Comparison of ENCODE assay signal across 8 mouse cellular contexts in the genomic region with DNA sequence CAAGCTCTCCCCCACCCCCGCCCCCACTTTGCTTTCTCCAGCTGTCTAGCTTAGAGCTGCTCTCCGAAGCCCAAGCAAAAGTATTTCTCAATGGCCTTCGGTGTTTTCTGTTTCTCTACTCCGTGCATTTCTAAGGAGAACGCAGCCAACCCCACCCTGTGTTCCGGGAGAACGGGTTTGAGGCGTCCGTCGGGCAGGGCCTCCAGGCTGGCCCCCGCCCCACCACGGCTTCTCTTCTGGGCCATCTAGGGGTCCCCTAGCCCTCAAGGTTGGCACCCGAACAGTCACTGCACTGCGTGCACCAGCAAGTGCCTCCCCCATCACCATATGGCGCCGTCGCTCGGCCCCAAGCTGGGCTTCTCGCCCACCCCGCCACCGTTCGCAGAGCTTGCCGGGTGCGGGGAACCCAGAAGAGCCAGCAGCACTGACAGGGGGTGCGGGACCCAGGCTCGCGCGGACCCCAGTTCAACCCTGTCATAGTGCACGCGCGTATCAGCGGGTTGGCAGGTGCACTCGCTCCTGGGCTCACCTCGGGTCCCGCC. TPM values are rescaled to one million over a fixed set of nuclear protein-coding genes. Genes with fewer than 3 reads are reported as not detected.
DNase-seq lines count a peak whose midpoint lies in the region; TF ChIP-seq lines count a peak whose summit lies in the region.

No protein-coding gene starts in this region.

- TF ChIP-seq POLR2A in bone marrow, adult 2 months (IDR thresholded peaks at IDR 0.05; ENCODE audit: borderline replicate concordance, control insufficient read depth, low read depth, low read length): no peak
- no peak for TF ChIP-seq POLR2A in lung, adult 2 months (IDR thresholded peaks at IDR 0.05; ENCODE audit: borderline replicate concordance, extremely low read depth, low read depth, low read length)

- H3K27me3 ChIP-seq in heart, embryonic 10.5 days (ENCODE audit: insufficient read depth, poor library complexity, severe bottlenecking): peaks cover 37% of the 10 kb centered on the region

- peak; percentile 6 for DNase-seq in embryo, embryonic 10.5 days (ENCODE audit: low spot score)
- no peak for DNase-seq in embryo, embryonic 11 days
- DNase-seq in heart, embryonic 10.5 days (ENCODE audit: low spot score): no peak
- peak; percentile 73 to 78 for DNase-seq in layer of hippocampus, postnatal 10 days (ENCODE audit: low spot score in 2 of 2)
- DNase-seq in lung, adult 2 months: peak; percentile 52
- DNase-seq in right cerebral cortex, adult 18-20 months: peak; percentile 86
- DNase-seq in T-cell, adult 2 months (ENCODE audit: low spot score): no peak

- peaks cover 4% of the 10 kb centered on the region; the same call in 1 of the 2 replicates for H3K4me1 ChIP-seq in bone marrow, adult 2 months (ENCODE audit: control insufficient read depth, insufficient read depth, low read length)
- peaks cover 9% of the 10 kb centered on the region for H3K4me1 ChIP-seq in heart, embryonic 10.5 days
- peaks cover 4% of the 10 kb centered on the region for H3K4me1 ChIP-seq in lung, adult 2 months (ENCODE audit: control insufficient read depth, insufficient read depth, low read length)

- 2% methylated on average over 35 of the region's 35 CpGs for WGBS in bone marrow, adult 2 months
- 2% methylated on average over 35 of the region's 35 CpGs for WGBS in heart, embryonic 10.5 days
- WGBS in lung, adult 2 months: 2% methylated on average over 35 of the region's 35 CpGs

- H3K9me3 ChIP-seq in heart, embryonic 10.5 days: no peaks in the 10 kb centered on the region

- TF ChIP-seq CTCF in bone marrow, adult 2 months (IDR thresholded peaks at IDR 0.05; ENCODE audit: control insufficient read depth, insufficient read depth, low read length): no peak
- no peak for TF ChIP-seq CTCF in lung, adult 2 months (IDR thresholded peaks at IDR 0.05; ENCODE audit: insufficient read depth, low read length)

- no peaks in the 10 kb centered on the region; the same call in 1 of the 2 replicates for H3K36me3 ChIP-seq in heart, embryonic 10.5 days

- H3K27ac ChIP-seq in bone marrow, adult 2 months (ENCODE audit: control insufficient read depth, insufficient read depth, low read depth, low read length, poor library complexity): peak overlapping the region; percentile 81
- H3K27ac ChIP-seq in heart, embryonic 10.5 days: peak overlapping the region; percentile 80

- H3K4me3 ChIP-seq in bone marrow, adult 2 months (replicated peaks; ENCODE audit: control insufficient read depth, low read depth, low read length): peak overlapping the region; percentile 94
- peak overlapping the region; percentile 84 for H3K4me3 ChIP-seq in heart, embryonic 10.5 days
- H3K4me3 ChIP-seq in lung, adult 2 months (replicated peaks; ENCODE audit: extremely low read depth, low read depth, low read length): peak overlapping the region; percentile 88

RNA-seq across cellular contexts. Expression of gene Rab3d, which starts 0.4 kb away (rescaled TPM):
- polyA plus RNA-seq in bone marrow, adult 2 months (2011; ENCODE audit: insufficient read depth, insufficient read length, low replicate concordance, missing spikeins): 8.5 and 20.9 TPM in 2 replicates
- polyA plus RNA-seq in heart, embryonic 10.5 days (2016; fragmentation: Nextera tagmentation; extraction: Ambion mirVana): 6.2 and 6.8 TPM in 2 replicates
- total RNA-seq in layer of hippocampus, postnatal 10 days (2021): 10 to 100 TPM; 30.4 to 36.7 TPM
- 83.6 and 104 TPM in 2 replicates for polyA plus RNA-seq in lung, adult 2 months (2012; rRNA removed)

RNA-seq across cellular contexts. Expression of gene Ccdc159, which starts 9.7 kb away (rescaled TPM):
- not detected in 2 replicates for polyA plus RNA-seq in bone marrow, adult 2 months (2011; ENCODE audit: insufficient read depth, insufficient read length, low replicate concordance, missing spikeins)
- polyA plus RNA-seq in heart, embryonic 10.5 days (2016; fragmentation: Nextera tagmentation; extraction: Ambion mirVana): 3.6 and 4.2 TPM in 2 replicates
- 10 to 100 TPM; 15.5 to 16.1 TPM for total RNA-seq in layer of hippocampus, postnatal 10 days (2021)
- polyA plus RNA-seq in lung, adult 2 months (2012; rRNA removed): 6.3 and 7.6 TPM in 2 replicates

RNA-seq across cellular contexts. Expression of gene Tmem205, which starts 9.8 kb away (rescaled TPM):
- polyA plus RNA-seq in bone marrow, adult 2 months (2011; ENCODE audit: insufficient read depth, insufficient read length, low replicate concordance, missing spikeins): 9.2 and 37.4 TPM in 2 replicates
- polyA plus RNA-seq in heart, embryonic 10.5 days (2016; fragmentation: Nextera tagmentation; extraction: Ambion mirVana): 50.1 and 52.6 TPM in 2 replicates
- total RNA-seq in layer of hippocampus, postnatal 10 days (2021): 10 to 100 TPM; 30.4 to 35.3 TPM
- 190 and 194 TPM in 2 replicates for polyA plus RNA-seq in lung, adult 2 months (2012; rRNA removed)

RNA-seq across cellular contexts. Expression of gene Plppr2, which starts 19.3 kb away (rescaled TPM):
- polyA plus RNA-seq in bone marrow, adult 2 months (2011; ENCODE audit: insufficient read depth, insufficient read length, low replicate concordance, missing spikeins): 1.4 and 2.1 TPM in 2 replicates
- polyA plus RNA-seq in heart, embryonic 10.5 days (2016; fragmentation: Nextera tagmentation; extraction: Ambion mirVana): 6.5 and 7.0 TPM in 2 replicates
- total RNA-seq in layer of hippocampus, postnatal 10 days (2021): 100 to 1,000 TPM; 312 to 317 TPM
- polyA plus RNA-seq in lung, adult 2 months (2012; rRNA removed): 15.6 and 19.2 TPM in 2 replicates

RNA-seq across cellular contexts. Expression of gene Swsap1, which starts 38.0 kb away (rescaled TPM):
- 4.2 and 5.7 TPM in 2 replicates for polyA plus RNA-seq in bone marrow, adult 2 months (2011; ENCODE audit: insufficient read depth, insufficient read length, low replicate concordance, missing spikeins)
- 5.7 and 6.9 TPM in 2 replicates for polyA plus RNA-seq in heart, embryonic 10.5 days (2016; fragmentation: Nextera tagmentation; extraction: Ambion mirVana)
- 10 to 100 TPM; 13.5 to 14.5 TPM for total RNA-seq in layer of hippocampus, postnatal 10 days (2021)
- polyA plus RNA-seq in lung, adult 2 months (2012; rRNA removed): 10.1 and 10.8 TPM in 2 replicates

Comparison
In these comparisons a context has a peak if more than half of its experiments do, and no peak if none do; other contexts are left out.
1. DNase-seq: peak in embryo, embryonic 10.5 days (single experiment), layer of hippocampus, postnatal 10 days (2 of 2), lung, adult 2 months (single experiment) and right cerebral cortex, adult 18-20 months (single experiment); none in embryo, embryonic 11 days (single experiment), heart, embryonic 10.5 days (single experiment) and T-cell, adult 2 months (single experiment).
2. Peak in every context shown above with its lines, with median percentiles within 50 percentile points of each other: H3K4me3 ChIP-seq.